Mouse (Mus musculus) neural tube, embryonic 11.5 days (tissue): ENCODE data around the gene Gpr68. TPM values are rescaled to one million over a fixed set of nuclear protein-coding genes. Genes with fewer than 3 reads are reported as not detected.

Source experiments
- ATAC-seq: fragments of 200-750 bp; cut with Nextera tagmentation; 2 replicates; pipeline ENCODE4 v1.8.0; 2017; ENCODE audit warnings: moderate number of reproducible peaks, mild to moderate bottlenecking, moderate TSS enrichment, moderate library complexity; ENCODE audit not compliant: insufficient read depth, low FRiP score, low TSS enrichment
- DNase-seq: peaks from one replicate; pipeline ENCODE4 v3.0.0-alpha.2; 2015; ENCODE audit warnings: low spot score
- H3K27ac ChIP-seq: fragments of 300-500 bp; sonication (generic); 2 replicates; pipeline ENCODE4 v1.5.1; 2014; ENCODE audit warnings: low read depth, mild to moderate bottlenecking, low read length
- H3K27me3 ChIP-seq: fragments of 300-500 bp; sonication (generic); 2 replicates; pipeline ENCODE4 v1.6.1; 2014; ENCODE audit warnings: mild to moderate bottlenecking, low read length, mixed read lengths; ENCODE audit not compliant: control insufficient read depth, insufficient read depth
- H3K36me3 ChIP-seq: fragments of 300-500 bp; sonication (generic); 2 replicates; pipeline ENCODE4 v1.6.1; 2014; ENCODE audit warnings: mild to moderate bottlenecking, low read length, moderate library complexity, mixed read lengths; ENCODE audit not compliant: control insufficient read depth, insufficient read depth
- H3K4me1 ChIP-seq: fragments of 300-500 bp; sonication (generic); 2 replicates; pipeline ENCODE4 v1.6.1; 2014; ENCODE audit warnings: low read length, mixed read lengths; ENCODE audit not compliant: control insufficient read depth, insufficient read depth
- H3K4me2 ChIP-seq: fragments of 300-500 bp; sonication (generic); 2 replicates; pipeline ENCODE4 v1.6.1; 2014; ENCODE audit warnings: low read depth, mild to moderate bottlenecking, moderate library complexity
- H3K4me3 ChIP-seq: fragments of 300-500 bp; sonication (generic); 2 replicates; pipeline ENCODE4 v1.5.1; 2014; ENCODE audit warnings: low read depth, low read length
- H3K9ac ChIP-seq: fragments of 300-500 bp; sonication (generic); 2 replicates; pipeline ENCODE4 v1.6.1; 2014; ENCODE audit warnings: mild to moderate bottlenecking, low read length
- H3K9me3 ChIP-seq: fragments of 300-500 bp; sonication (generic); 2 replicates; pipeline ENCODE4 v1.6.1; 2016; ENCODE audit warnings: low read length; ENCODE audit not compliant: control insufficient read depth
- WGBS: fragments of 180-500 bp; shearing (Covaris S2); extraction: QIAGEN DNeasy Blood & Tissue Kit; methylation state at CpG from one replicate; pipeline ENCODE4 v1.1.7; 2014; 5-methylcytosine and 5-hydroxymethylcytosine counted together
- polyA plus RNA-seq: library from polyadenylated mRNA; unstranded; fragments of >200 nt; fragmentation: Nextera tagmentation; extraction: Ambion mirVana; gene quantifications from 2 replicates; pipeline ENCODE4 v1.2.1, GENCODE M21; 2014

Gene Gpr68
- polyA plus RNA-seq, 1 experiment from 2014 or later, result 0.64 TPM

DNA sequence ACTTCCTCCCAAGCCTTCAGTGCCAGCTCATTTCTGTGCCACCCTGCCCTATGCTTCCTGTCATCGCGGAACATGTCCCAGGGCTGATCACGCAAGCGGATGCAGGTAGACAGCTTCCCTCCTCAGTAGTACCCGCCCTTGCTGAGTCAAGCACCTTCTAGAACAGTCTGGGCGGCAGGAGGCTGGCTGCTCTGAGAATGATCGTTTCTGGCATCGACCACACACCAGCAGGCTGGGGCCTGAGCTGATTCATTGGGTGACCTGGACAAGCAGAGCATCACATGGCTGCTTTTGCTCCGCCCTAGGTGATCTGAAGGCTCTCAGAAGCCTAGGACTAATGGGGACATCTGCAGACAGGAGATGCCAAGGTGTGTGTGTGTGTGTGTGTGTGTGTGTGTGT, 4.2 kb downstream of the Gpr68 start:
- ATAC-seq, result no peak
- WGBS, result 89% methylated on average over 9 of the region's 9 CpGs
- peaks cover 15% of the 10 kb centered on the region for H3K27me3 ChIP-seq

DNA sequence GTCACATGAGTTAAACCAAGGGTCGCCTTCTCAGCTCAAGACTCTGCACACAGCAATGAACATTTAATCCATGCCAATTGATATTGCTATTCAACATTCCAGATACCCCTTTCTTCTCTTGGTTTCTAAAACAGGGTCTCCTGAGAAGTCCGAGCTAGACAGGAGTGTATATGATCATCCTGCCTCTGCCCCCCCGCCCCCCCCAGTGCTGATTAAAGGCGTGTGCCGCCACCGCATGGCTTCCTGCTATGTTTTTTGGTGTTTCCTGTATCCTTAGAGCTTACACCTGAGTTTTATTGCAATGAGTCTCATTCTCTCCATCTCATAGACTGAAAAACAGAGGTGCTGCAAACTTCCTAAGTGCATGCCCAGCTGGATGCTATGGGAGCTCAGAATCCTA, 6.6 kb downstream of the Gpr68 start:
- Histone ChIP-seq H3K9me3 (no peaks in the 10 kb centered on the region), H3K27ac (no peak overlapping the region), H3K9ac (no peak overlapping the region), H3K27me3 (peaks cover 23% of the 10 kb centered on the region), H3K4me1 (peaks cover 3% of the 10 kb centered on the region), H3K4me3 (no peak overlapping the region), H3K4me2 (no peak overlapping the region), H3K36me3 (no peaks in the 10 kb centered on the region)
- DNase-seq (no peak), ATAC-seq (no peak)
- 80% methylated on average over 6 of the region's 6 CpGs for WGBS

More for the DNA sequence above, 4.2 kb downstream of the Gpr68 start:
- H3K27ac ChIP-seq, result no peak overlapping the region
- no peak overlapping the region for H3K9ac ChIP-seq
- H3K4me2 ChIP-seq, result no peak overlapping the region
- H3K4me1 ChIP-seq, result peaks cover 7% of the 10 kb centered on the region
- DNase-seq, result no peak
- no peak overlapping the region for H3K4me3 ChIP-seq
- no peaks in the 10 kb centered on the region for H3K9me3 ChIP-seq
- no peaks in the 10 kb centered on the region for H3K36me3 ChIP-seq

DNA sequence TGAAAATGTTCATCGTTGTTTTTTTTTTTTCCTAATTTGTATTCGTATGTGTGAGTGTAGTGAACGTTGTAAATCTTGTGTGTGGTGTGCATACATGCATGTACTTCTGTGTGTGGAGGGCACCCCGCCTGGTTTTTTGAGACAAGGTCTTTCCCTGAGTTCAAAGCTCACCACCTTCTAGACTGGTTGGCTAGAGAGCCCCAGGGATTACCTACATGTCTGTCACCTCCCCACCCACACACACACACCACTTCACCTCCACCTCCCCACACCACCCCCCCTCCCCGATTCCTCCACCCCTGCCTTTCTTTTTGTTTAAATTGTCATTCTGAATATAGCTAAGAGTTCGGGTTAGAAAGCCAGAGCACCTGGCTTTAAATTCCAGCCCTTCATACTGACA, 7.1 kb downstream of the Gpr68 start:
- no peak for ATAC-seq
- no peak overlapping the region for H3K4me2 ChIP-seq
- DNase-seq, result no peak
- H3K27ac ChIP-seq, result no peak overlapping the region
- H3K9ac ChIP-seq, result no peak overlapping the region
- whole genome bisulfite sequencing, result 77% methylated on average over 6 of the region's 6 CpGs
- H3K9me3 ChIP-seq, result no peaks in the 10 kb centered on the region
- peaks cover 3% of the 10 kb centered on the region for H3K4me1 ChIP-seq
- H3K36me3 ChIP-seq, result no peaks in the 10 kb centered on the region
- peaks cover 23% of the 10 kb centered on the region for H3K27me3 ChIP-seq
- no peak overlapping the region for H3K4me3 ChIP-seq

DNA sequence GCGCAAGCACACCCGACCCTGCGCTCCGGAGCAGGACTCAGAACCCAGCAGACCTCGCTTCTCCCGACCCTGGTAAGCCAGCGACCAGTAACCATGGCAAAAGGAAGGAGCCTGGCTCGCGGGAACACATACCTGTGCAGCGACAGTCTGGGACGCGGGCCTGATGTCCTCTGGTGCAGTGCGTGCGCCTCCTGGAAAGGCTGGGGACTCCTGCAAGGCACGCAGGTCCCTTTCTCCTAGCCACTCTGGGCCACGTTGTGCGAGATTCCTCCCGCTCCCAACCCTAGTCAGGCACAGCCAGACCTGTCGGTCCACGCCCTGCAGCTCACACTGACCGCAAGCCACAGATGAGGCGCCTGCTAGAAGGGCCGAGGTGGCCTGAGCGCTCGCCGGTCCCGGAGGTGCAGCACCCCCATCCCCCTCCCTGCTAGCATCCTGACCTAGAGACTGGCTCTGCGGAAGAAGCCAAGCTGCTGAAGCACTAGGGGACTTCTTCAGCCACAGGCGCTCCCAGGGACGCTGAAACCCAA, 8.8 kb downstream of the Gpr68 start:
- DNase-seq (peak; percentile 25), ATAC-seq (0 out of 2 replicates have a peak, but pooled peaks have one; percentile 32)
- 0% methylated on average over 30 of the region's 30 CpGs for WGBS
- Histone ChIP-seq H3K27ac (no peak overlapping the region), H3K4me1 (peaks cover 3% of the 10 kb centered on the region), H3K4me2 (peak overlapping the region; percentile 57), H3K36me3 (no peaks in the 10 kb centered on the region), H3K9me3 (no peaks in the 10 kb centered on the region), H3K4me3 (peak overlapping the region; percentile 27), H3K9ac (peak overlapping the region; percentile 28; the same call in 1 of the 2 replicates), H3K27me3 (peaks cover 23% of the 10 kb centered on the region)

DNA sequence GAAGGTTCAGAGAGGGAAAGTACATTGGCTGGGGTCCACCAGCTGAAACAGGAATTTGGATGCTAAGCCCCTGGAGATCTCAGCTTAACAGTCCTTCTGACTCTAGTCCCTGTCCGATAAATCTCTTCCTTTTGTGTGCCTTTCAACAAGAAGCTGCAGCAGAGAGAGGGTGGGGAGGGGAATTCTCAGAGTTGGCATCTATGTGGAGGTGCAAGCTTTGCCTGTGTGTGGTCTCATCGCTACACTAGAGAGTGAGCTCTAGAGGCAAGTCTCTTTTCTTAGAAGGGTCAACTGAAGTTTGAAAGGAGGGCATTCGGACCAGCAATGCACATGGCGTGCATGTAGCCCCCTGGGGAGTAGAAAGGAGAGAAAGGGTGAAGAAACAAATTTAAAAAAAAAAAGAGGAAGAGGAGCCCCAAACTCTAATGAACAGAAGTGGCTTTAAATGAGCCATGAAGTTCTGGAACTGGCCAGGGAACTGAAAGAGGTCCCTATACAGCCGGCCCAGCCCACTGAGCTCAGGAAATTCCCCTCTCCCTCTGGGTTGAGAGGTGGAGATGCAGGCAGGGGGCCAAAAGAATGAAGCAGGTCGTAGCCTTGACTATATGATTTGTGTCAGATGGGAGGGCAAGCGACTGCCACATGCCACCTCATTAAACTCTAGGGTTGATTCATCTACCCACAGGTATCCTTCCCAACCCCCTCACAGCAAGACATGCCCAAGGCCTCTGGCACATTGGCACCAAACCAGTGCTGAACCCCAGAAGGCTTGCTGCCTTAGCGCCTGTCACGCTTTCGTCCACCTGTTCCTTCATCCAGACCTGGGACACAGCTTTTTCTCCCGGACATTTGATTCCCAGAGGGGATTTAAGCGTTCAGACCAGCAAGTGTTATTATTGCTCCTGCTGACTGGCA, 10.0 kb downstream of the Gpr68 start:
- Histone ChIP-seq H3K4me1 (peaks cover 3% of the 10 kb centered on the region), H3K9ac (no peak overlapping the region), H3K27me3 (peaks cover 23% of the 10 kb centered on the region), H3K9me3 (no peaks in the 10 kb centered on the region), H3K4me3 (no peak overlapping the region), H3K36me3 (no peaks in the 10 kb centered on the region), H3K4me2 (peak overlapping the region; percentile 57; the same call in 1 of the 2 replicates), H3K27ac (no peak overlapping the region)
- ATAC-seq (no peak), DNase-seq (no peak)
- 19% methylated on average over 12 of the region's 12 CpGs for WGBS

DNA sequence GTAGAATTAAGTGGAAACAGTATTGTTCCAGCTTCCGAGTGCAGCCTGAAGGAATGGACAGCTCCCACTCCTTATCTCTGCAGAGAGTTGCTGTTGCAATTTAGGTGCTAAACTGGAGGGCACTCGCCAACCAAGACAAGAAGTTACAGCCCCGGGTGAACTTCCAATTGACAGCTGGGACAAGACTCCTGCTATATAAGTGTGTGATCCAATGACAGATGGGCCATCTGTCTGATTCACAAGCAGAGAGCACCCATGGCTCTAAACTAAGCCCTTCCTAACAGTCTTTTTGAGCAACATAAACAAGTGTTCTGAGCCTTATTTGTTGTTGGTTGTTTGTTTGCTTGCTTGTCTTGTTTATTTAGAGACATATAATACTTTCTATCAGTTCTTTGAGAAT, 11.3 kb downstream of the Gpr68 start:
- H3K4me3 ChIP-seq, result no peak overlapping the region
- no peak overlapping the region for H3K9ac ChIP-seq
- H3K27ac ChIP-seq, result no peak overlapping the region
- H3K36me3 ChIP-seq, result no peaks in the 10 kb centered on the region
- DNase-seq (no peak), ATAC-seq (no peak)
- WGBS, result 19% methylated on average over 3 of the region's 3 CpGs
- peaks cover 23% of the 10 kb centered on the region for H3K27me3 ChIP-seq
- no peaks in the 10 kb centered on the region for H3K9me3 ChIP-seq
- H3K4me2 ChIP-seq, result no peak overlapping the region
- H3K4me1 ChIP-seq, result peaks cover 3% of the 10 kb centered on the region

DNA sequence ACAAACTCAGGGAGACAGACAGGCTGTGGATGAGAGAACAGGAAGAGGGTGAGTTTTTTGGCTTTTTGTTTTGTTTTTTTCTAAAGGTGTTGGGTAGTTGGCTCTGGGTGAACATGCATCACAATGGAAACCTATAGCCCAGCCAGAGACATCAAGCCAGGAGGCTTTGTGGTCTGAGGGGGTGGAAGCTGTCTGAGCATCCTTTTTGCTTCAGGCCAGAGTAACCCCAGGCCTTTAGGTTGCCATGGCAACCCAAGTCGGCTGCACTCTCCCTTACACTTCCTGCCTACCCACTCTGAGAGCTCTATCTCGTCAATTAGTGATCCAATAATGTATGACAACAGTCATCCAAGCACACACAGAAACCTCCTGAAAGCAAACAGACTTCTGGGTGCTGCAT, 12.5 kb downstream of the Gpr68 start:
- Histone ChIP-seq H3K4me3 (no peak overlapping the region), H3K9ac (no peak overlapping the region), H3K27me3 (peaks cover 23% of the 10 kb centered on the region), H3K36me3 (no peaks in the 10 kb centered on the region), H3K9me3 (no peaks in the 10 kb centered on the region), H3K27ac (no peak overlapping the region), H3K4me1 (peaks cover 3% of the 10 kb centered on the region), H3K4me2 (no peak overlapping the region)
- ATAC-seq (no peak), DNase-seq (no peak)
- WGBS, result 18% methylated on average over 2 of the region's 2 CpGs

DNA sequence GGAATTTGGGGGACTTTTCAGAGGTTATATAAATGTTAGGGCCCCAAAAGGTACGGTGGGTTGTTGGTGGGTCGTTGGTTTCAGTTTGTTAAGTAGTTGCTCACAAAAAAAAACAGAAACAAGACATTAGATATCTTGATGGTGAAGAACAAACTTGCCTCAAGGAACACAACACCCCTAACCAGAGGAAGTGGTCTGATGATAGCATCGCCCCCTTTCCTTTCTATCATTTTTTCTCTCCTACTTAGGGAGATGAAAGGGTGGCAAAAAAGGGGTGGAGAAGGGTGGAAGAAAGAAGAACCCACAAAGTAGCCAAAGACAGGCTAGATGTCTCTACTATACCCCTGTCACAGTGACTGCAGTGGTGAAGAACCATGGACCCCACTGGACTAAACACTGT, 17.4 kb downstream of the Gpr68 start:
- Histone ChIP-seq H3K4me3 (no peak overlapping the region), H3K9me3 (no peaks in the 10 kb centered on the region), H3K4me1 (no peaks in the 10 kb centered on the region), H3K4me2 (no peak overlapping the region), H3K36me3 (no peaks in the 10 kb centered on the region), H3K9ac (no peak overlapping the region), H3K27ac (no peak overlapping the region), H3K27me3 (no peaks in the 10 kb centered on the region)
- ATAC-seq (no peak), DNase-seq (no peak)
- 85% methylated on average over 3 of the region's 3 CpGs for WGBS

DNA sequence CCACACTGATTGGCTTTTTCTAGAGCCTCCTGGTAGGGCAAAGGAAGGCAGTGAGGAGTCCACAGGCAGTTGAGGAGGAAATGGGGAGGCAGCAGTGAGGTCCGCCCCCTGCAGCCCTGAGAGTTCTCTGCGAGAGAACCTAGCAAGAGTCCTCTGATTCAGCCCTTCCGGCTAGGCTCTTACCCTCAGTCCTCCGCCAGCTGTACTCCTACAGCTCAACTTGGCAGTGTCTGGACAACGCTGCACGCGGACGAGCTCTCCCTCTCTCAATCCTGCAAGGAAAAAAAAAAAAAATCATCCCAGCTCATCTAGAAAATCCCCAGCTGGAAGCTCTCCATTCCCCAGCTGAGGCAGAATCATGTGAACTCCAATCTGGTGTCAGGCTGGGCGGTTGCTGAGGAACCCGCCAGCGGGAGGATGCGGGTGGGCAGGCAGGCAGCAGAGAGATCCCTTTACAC, 20.2 kb downstream of the Gpr68 start:
- no peak overlapping the region for H3K4me2 ChIP-seq
- WGBS, result 63% methylated on average over 12 of the region's 12 CpGs
- H3K9ac ChIP-seq, result no peak overlapping the region
- DNase-seq (no peak), ATAC-seq (no peak)
- H3K4me3 ChIP-seq, result no peak overlapping the region
- H3K9me3 ChIP-seq, result no peaks in the 10 kb centered on the region
- no peaks in the 10 kb centered on the region for H3K4me1 ChIP-seq
- no peak overlapping the region for H3K27ac ChIP-seq
- no peaks in the 10 kb centered on the region for H3K27me3 ChIP-seq
- H3K36me3 ChIP-seq, result no peaks in the 10 kb centered on the region
